Mouse (Mus musculus) limb, embryonic 14.5 days (tissue): Measurements from ENCODE around the gene Gm37419. TPM values are rescaled to one million over a fixed set of nuclear protein-coding genes. Genes with fewer than 3 reads are reported as not detected.

Source experiments
- ATAC-seq: fragments of 200-750 bp; cut with Nextera tagmentation; 2 replicates; pipeline ENCODE4 v1.8.0; 2017; ENCODE audit warnings: low read depth, moderate number of reproducible peaks, moderate TSS enrichment; ENCODE audit not compliant: low FRiP score
- DNase-seq: peaks from one replicate; pipeline ENCODE4 v3.0.0-alpha.2; 2015; ENCODE audit warnings: low spot score
- H3K27ac ChIP-seq: fragments of 300-500 bp; sonication (generic); replicated peaks from 2 replicates; pipeline ENCODE4 v1.5.1; 2014; ENCODE audit warnings: low read depth, mild to moderate bottlenecking, low read length, moderate library complexity, mixed read lengths
- H3K27me3 ChIP-seq: fragments of 300-500 bp; sonication (generic); 2 replicates; pipeline ENCODE4 v1.6.1; 2014; ENCODE audit warnings: low read length, mixed read lengths; ENCODE audit not compliant: control insufficient read depth, insufficient read depth
- H3K36me3 ChIP-seq: fragments of 300-500 bp; sonication (generic); 2 replicates; pipeline ENCODE4 v1.6.1; 2014; ENCODE audit warnings: mild to moderate bottlenecking, low read length, moderate library complexity, mixed read lengths; ENCODE audit not compliant: control insufficient read depth, insufficient read depth
- H3K4me1 ChIP-seq: fragments of 300-500 bp; sonication (generic); 2 replicates; pipeline ENCODE4 v1.6.1; 2014; ENCODE audit warnings: antibody characterized with exemption, low read length, mixed read lengths; ENCODE audit not compliant: control insufficient read depth, insufficient read depth
- H3K4me2 ChIP-seq: fragments of 300-500 bp; sonication (generic); replicated peaks from 2 replicates; pipeline ENCODE4 v1.6.1; 2014; ENCODE audit warnings: low read depth, mild to moderate bottlenecking, low read length, moderate library complexity; ENCODE audit not compliant: severe bottlenecking
- H3K4me3 ChIP-seq: fragments of 300-500 bp; sonication (generic); replicated peaks from 2 replicates; pipeline ENCODE4 v1.5.1; 2014; ENCODE audit warnings: low read length
- H3K9ac ChIP-seq: fragments of 300-500 bp; sonication (generic); 2 replicates; pipeline ENCODE4 v1.6.1; 2014; ENCODE audit warnings: mild to moderate bottlenecking, low read depth, low read length, moderate library complexity; ENCODE audit not compliant: severe bottlenecking
- H3K9me3 ChIP-seq: fragments of 300-500 bp; sonication (generic); 2 replicates; pipeline ENCODE4 v1.6.1; 2016; ENCODE audit warnings: low read length; ENCODE audit not compliant: control insufficient read depth
- POLR2A ChIP-seq: fragments of 200-500 bp; IDR thresholded peaks from 2 replicates; pipeline ENCODE4 v1.8.0; 2012; ENCODE audit warnings: inconsistent platforms, mild to moderate bottlenecking, moderate library complexity, borderline replicate concordance; ENCODE audit not compliant: insufficient read depth, insufficient read length; ENCODE audit errors: extremely low read depth
- WGBS: fragments of 180-500 bp; shearing (Covaris S2); extraction: QIAGEN DNeasy Blood & Tissue Kit; methylation state at CpG from one replicate; pipeline ENCODE4 v1.1.7; 2014; 5-methylcytosine and 5-hydroxymethylcytosine counted together
- polyA plus RNA-seq, 2 experiments: library from polyadenylated mRNA; depleted of rRNA in 1 of 2; stranded (reverse) in 1 of 2; unstranded in 1 of 2; fragments of >200 nt; fragmentation: Nextera tagmentation in 1 of 2; extraction: Ambion mirVana in 1 of 2; gene quantifications; 2 replicates each; pipeline versions ENCODE4 v1.2.1 to v1.2.3; 2012 to 2014

Gm37419 gene
- polyA plus RNA-seq, 2 experiments = not detected

- Histone ChIP-seq H3K9ac (no peak overlapping the region), H3K4me1 (peaks cover 8% of the 10 kb centered on the region), H3K27me3 (no peaks in the 10 kb centered on the region), H3K4me3 (no peak overlapping the region), H3K4me2 (no peak overlapping the region), H3K9me3 (no peaks in the 10 kb centered on the region), H3K27ac (no peak overlapping the region), H3K36me3 (peaks cover 26% of the 10 kb centered on the region)
- DNase-seq = no peak
- TF ChIP-seq POLR2A = no peak
- ATAC-seq = no peak
- 89% methylated on average over 14 of the region's 14 CpGs for WGBS
These were observed 22.2 kb upstream of the Gm37419 start for GRCm38 (mm10) chr16:23966066-23966465.

- DNase-seq (no peak), ATAC-seq (no peak)
- WGBS = 80% methylated on average over 7 of the region's 7 CpGs
- H3K27ac ChIP-seq = no peak overlapping the region
- H3K4me3 ChIP-seq = no peak overlapping the region
- TF ChIP-seq POLR2A = no peak
- H3K9ac ChIP-seq = no peak overlapping the region
- peaks cover 30% of the 10 kb centered on the region for H3K36me3 ChIP-seq
- no peaks in the 10 kb centered on the region for H3K9me3 ChIP-seq
- peaks cover 8% of the 10 kb centered on the region for H3K4me1 ChIP-seq
- H3K27me3 ChIP-seq = no peaks in the 10 kb centered on the region
- no peak overlapping the region for H3K4me2 ChIP-seq
These were observed 21.0 kb upstream of the Gm37419 start for GRCm38 (mm10) chr16:23967301-23967700.

DNA sequence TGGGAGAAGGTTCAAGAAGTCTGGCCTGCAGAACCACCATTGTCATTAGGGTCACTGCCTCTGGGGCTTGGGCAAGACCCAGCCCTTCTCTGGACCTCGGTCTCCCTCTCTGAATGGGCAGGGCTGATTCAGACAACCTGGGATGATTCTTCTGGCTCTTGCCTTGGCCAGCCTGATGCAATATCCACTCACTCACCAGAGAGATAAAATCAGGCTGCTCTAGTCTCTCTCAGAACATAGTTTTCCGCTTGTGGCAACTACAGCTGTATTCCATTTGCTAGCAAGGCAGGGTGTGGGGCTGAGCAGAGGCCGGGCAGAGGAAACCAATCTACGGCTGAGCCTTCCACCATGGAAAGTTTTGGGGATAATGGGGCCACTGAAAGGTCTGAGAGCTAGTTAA, 19.4 kb upstream of the Gm37419 start:
- Histone ChIP-seq H3K36me3 (peaks cover 37% of the 10 kb centered on the region), H3K9me3 (no peaks in the 10 kb centered on the region), H3K27ac (no peak overlapping the region), H3K4me3 (no peak overlapping the region), H3K27me3 (no peaks in the 10 kb centered on the region), H3K4me2 (no peak overlapping the region), H3K9ac (no peak overlapping the region), H3K4me1 (peaks cover 17% of the 10 kb centered on the region)
- no peak for TF ChIP-seq POLR2A
- no peak for ATAC-seq
- no peak for DNase-seq
- WGBS = 58% methylated on average over 4 of the region's 4 CpGs

GRCm38 (mm10) chr16:23969919-23970318, 18.4 kb upstream of the Gm37419 start:
- DNase-seq (no peak), ATAC-seq (0 out of 2 replicates have a peak, but pooled peaks have one; percentile 27)
- Histone ChIP-seq H3K4me3 (no peak overlapping the region), H3K27me3 (no peaks in the 10 kb centered on the region), H3K9ac (no peak overlapping the region), H3K27ac (no peak overlapping the region), H3K9me3 (no peaks in the 10 kb centered on the region), H3K4me2 (no peak overlapping the region), H3K36me3 (peaks cover 37% of the 10 kb centered on the region), H3K4me1 (peaks cover 17% of the 10 kb centered on the region)
- 64% methylated on average over 14 of the region's 14 CpGs for WGBS
- no peak for TF ChIP-seq POLR2A

GRCm38 (mm10) chr16:23972126-23972740, 16.0 kb upstream of the Gm37419 start:
- 71% methylated on average over 20 of the region's 20 CpGs for WGBS
- Histone ChIP-seq H3K9me3 (no peaks in the 10 kb centered on the region), H3K4me1 (peaks cover 17% of the 10 kb centered on the region), H3K9ac (no peak overlapping the region), H3K4me3 (no peak overlapping the region), H3K27me3 (no peaks in the 10 kb centered on the region), H3K27ac (no peak overlapping the region), H3K4me2 (no peak overlapping the region), H3K36me3 (peaks cover 28% of the 10 kb centered on the region)
- TF ChIP-seq POLR2A = no peak
- no peak for ATAC-seq
- DNase-seq = no peak
